Mouse (Mus musculus): Measurements from ENCODE around the gene Itga3. TPM values are rescaled to one million over a fixed set of nuclear protein-coding genes. Genes with fewer than 3 reads are reported as not detected.

Gene Itga3
- total RNA-seq, 2 experiments from 2014 or later = 14.3 to 14.6 TPM

Other genes starting within 250 kb of the Itga3 start
- gene Col1a1, start 140.6 kb downstream of the Itga3 start, total RNA-seq (2021) = 100 to 1,000 TPM; 869 to 988 TPM
- gene Hils1, start 109.2 kb downstream of the Itga3 start, total RNA-seq (2021) = not detected
- 100 to 1,000 TPM; 123 to 128 TPM for gene Sgca, start 100.5 kb downstream of the Itga3 start, total RNA-seq (2021)
- gene Ppp1r9b, start 85.8 kb downstream of the Itga3 start, total RNA-seq (2021) = 10 to 100 TPM; 51.3 to 58.5 TPM
- gene Samd14, start 66.9 kb downstream of the Itga3 start, total RNA-seq (2021) = 1 to 10 TPM; 4.1 to 5.9 TPM
- 100 to 1,000 TPM; 261 to 278 TPM for gene Pdk2, start 35.4 kb downstream of the Itga3 start, total RNA-seq (2021)
- not detected for gene Dlx3, start 43.3 kb upstream of the Itga3 start, total RNA-seq (2021)
- gene Dlx4, start 69.5 kb upstream of the Itga3 start, total RNA-seq (2021) = under 1 TPM in 1 of 2 experiments, not detected in 1; 0.12 TPM
- gene Tac4, start 184.7 kb upstream of the Itga3 start, total RNA-seq (2021) = not detected
- gene Kat7, start 233.4 kb upstream of the Itga3 start, total RNA-seq (2021) = 10 to 100 TPM; 45.1 to 51.1 TPM